Comparison of ENCODE assay signal across 12 mouse cellular contexts in genomic region chr10:121095948-121096347, GRCm38 (mm10).
DNase-seq lines count a peak whose midpoint lies in the region; ATAC-seq lines count a peak whose summit lies in the region.
"Had no signal": no experiment of that assay in that cellular context is flagged by ENCODE, and none has a peak within 500 bp of the region (broad histone marks: within the 10 kb centered on the region; RNA-seq: fewer than 3 reads in every experiment).

No protein-coding gene starts in this region.

- H3K36me3 ChIP-seq in heart, embryonic 14.5 days (ENCODE audit: control insufficient read depth, insufficient read depth, low read length) = no peaks in the 10 kb centered on the region
- no peaks in the 10 kb centered on the region for H3K36me3 ChIP-seq in midbrain, embryonic 14.5 days (ENCODE audit: control insufficient read depth, insufficient read depth, low read length)
- H3K36me3 ChIP-seq in midbrain, embryonic 10.5 days = no peaks in the 10 kb centered on the region
- H3K36me3 ChIP-seq: embryonic facial prominence, embryonic 15.5 days had no signal

- no peak overlapping the region for H3K4me3 ChIP-seq in heart, embryonic 14.5 days (ENCODE audit: control insufficient read depth in 1 of 2, insufficient read depth in 1 of 2, low read depth in 1 of 2, low read length in 2 of 2)
- H3K4me3 ChIP-seq in midbrain, embryonic 14.5 days (replicated peaks; ENCODE audit: low read depth, low read length) = no peak overlapping the region
- no peak overlapping the region for H3K4me3 ChIP-seq in midbrain, embryonic 10.5 days
- H3K4me3 ChIP-seq: embryonic facial prominence, embryonic 15.5 days had no signal

- H3K27ac ChIP-seq in heart, embryonic 14.5 days (replicated peaks in 1 of 2; ENCODE audit: control insufficient read depth in 1 of 2, insufficient read depth in 1 of 2, low read depth in 2 of 2, low read length in 2 of 2) = no peak overlapping the region
- no peak overlapping the region for H3K27ac ChIP-seq in midbrain, embryonic 14.5 days (replicated peaks; ENCODE audit: low read depth, low read length)
- H3K27ac ChIP-seq in midbrain, embryonic 10.5 days (replicated peaks) = no peak overlapping the region
- H3K27ac ChIP-seq: embryonic facial prominence, embryonic 15.5 days had no signal

- no peaks in the 10 kb centered on the region for H3K9me3 ChIP-seq in heart, embryonic 14.5 days (ENCODE audit: control insufficient read depth, low read length)
- no peaks in the 10 kb centered on the region for H3K9me3 ChIP-seq in midbrain, embryonic 14.5 days (ENCODE audit: control insufficient read depth, low read length)
- no peaks in the 10 kb centered on the region for H3K9me3 ChIP-seq in midbrain, embryonic 10.5 days (replicated peaks)
- H3K9me3 ChIP-seq: embryonic facial prominence, embryonic 15.5 days had no signal

- H3K9ac ChIP-seq in heart, embryonic 14.5 days (ENCODE audit: low read length) = no peak overlapping the region
- H3K9ac ChIP-seq in midbrain, embryonic 14.5 days (replicated peaks; ENCODE audit: low read length) = no peak overlapping the region
- H3K9ac ChIP-seq: embryonic facial prominence, embryonic 15.5 days had no signal

- no peak for ATAC-seq in heart, embryonic 14.5 days (ENCODE audit: insufficient number of reproducible peaks, insufficient read depth, low FRiP score, low read depth)
- no peak for ATAC-seq in midbrain, embryonic 14.5 days (ENCODE audit: low FRiP score, low TSS enrichment)
- ATAC-seq: Patski had no signal

- H3K4me2 ChIP-seq in heart, embryonic 14.5 days (ENCODE audit: low read length) = 0 out of 2 replicates have a peak overlapping the region, but pooled peaks have one; percentile 6
- H3K4me2 ChIP-seq in midbrain, embryonic 14.5 days (ENCODE audit: low read length) = 0 out of 2 replicates have a peak overlapping the region, but pooled peaks have one; percentile 0
- H3K4me2 ChIP-seq: embryonic facial prominence, embryonic 15.5 days had no signal

- no peaks in the 10 kb centered on the region for H3K27me3 ChIP-seq in heart, embryonic 14.5 days (ENCODE audit: control insufficient read depth, insufficient read depth, low read length)
- H3K27me3 ChIP-seq in midbrain, embryonic 14.5 days (ENCODE audit: control insufficient read depth, insufficient read depth, low read length) = no peaks in the 10 kb centered on the region
- peaks cover 5% of the 10 kb centered on the region; the same call in 1 of the 2 replicates for H3K27me3 ChIP-seq in midbrain, embryonic 10.5 days (ENCODE audit: low read depth, poor library complexity, severe bottlenecking)
- H3K27me3 ChIP-seq: embryonic facial prominence, embryonic 15.5 days had no signal

- 72% methylated on average over 12 of the region's 12 CpGs for WGBS in heart, embryonic 14.5 days
- 50% methylated on average over 12 of the region's 12 CpGs for WGBS in midbrain, embryonic 14.5 days
- WGBS in midbrain, embryonic 10.5 days = 65% methylated on average over 12 of the region's 12 CpGs

- intact Hi-C loops in heart, postnatal 25 days (cut with DNase I) = no loop called here

- H3K4me1 ChIP-seq in heart, embryonic 14.5 days (ENCODE audit: control insufficient read depth in 2 of 2, insufficient read depth in 2 of 2, low read length in 2 of 2) = no peaks in the 10 kb centered on the region
- H3K4me1 ChIP-seq in midbrain, embryonic 14.5 days (ENCODE audit: control insufficient read depth, insufficient read depth, low read length) = no peaks in the 10 kb centered on the region
- H3K4me1 ChIP-seq in midbrain, embryonic 10.5 days = peaks cover 4% of the 10 kb centered on the region

- no peak for DNase-seq in heart, postnatal 25 days (ENCODE audit: low spot score)
- peak; percentile 55 for DNase-seq in midbrain, embryonic 14.5 days
- no peak for DNase-seq in midbrain, embryonic 10.5 days (ENCODE audit: low spot score)
- peak; percentile 23 for DNase-seq in lung, postnatal 25 days (ENCODE audit: low spot score)
- DNase-seq in spleen, adult 12 weeks (ENCODE audit: low spot score) = no peak
- no peak for DNase-seq in left cerebral cortex, adult 9 months (ENCODE audit: low spot score in 2 of 2)
- DNase-seq in frontal cortex, postnatal 25 days (ENCODE audit: low spot score in 2 of 2) = no peak
- DNase-seq: cerebellum, adult 9-11 months; kidney, postnatal 10 days had no signal

Comparison
In these comparisons a context has a peak if more than half of its experiments do, and no peak if none do; other contexts are left out.
1. DNase-seq: peak in midbrain, embryonic 14.5 days (single experiment) and lung, postnatal 25 days (single experiment); none in heart, postnatal 25 days (single experiment), midbrain, embryonic 10.5 days (single experiment), spleen, adult 12 weeks (single experiment), left cerebral cortex, adult 9 months (0 of 2) and frontal cortex, postnatal 25 days (0 of 2).